ENCODE assay signal across 15 mouse cellular contexts in genomic region chr13:109631399-109632026, GRCm38 (mm10).
DNase-seq lines count a peak whose midpoint lies in the region; ATAC-seq and TF ChIP-seq lines count a peak whose summit lies in the region.
"Had no signal": no experiment of that assay in that cellular context is flagged by ENCODE, and none has a peak within 500 bp of the region (broad histone marks: within the 10 kb centered on the region; RNA-seq: fewer than 3 reads in every experiment).

No protein-coding gene starts in this region.

- peaks cover 44% of the 10 kb centered on the region for H3K4me1 ChIP-seq in heart, embryonic 10.5 days
- H3K4me1 ChIP-seq in hindbrain, embryonic 16.5 days (ENCODE audit: control insufficient read depth, insufficient read depth, low read depth, low read length), result peaks cover 3% of the 10 kb centered on the region; the same call in 1 of the 2 replicates
- no peaks in the 10 kb centered on the region for H3K4me1 ChIP-seq in hindbrain, postnatal 0 days (ENCODE audit: insufficient read depth, low read length)
- H3K4me1 ChIP-seq in midbrain, embryonic 13.5 days (replicated peaks), result peaks cover 29% of the 10 kb centered on the region
- peaks cover 20% of the 10 kb centered on the region for H3K4me1 ChIP-seq in midbrain, embryonic 15.5 days
- H3K4me1 ChIP-seq in stomach, postnatal 0 days (replicated peaks; ENCODE audit: control insufficient read depth, insufficient read depth), result no peaks in the 10 kb centered on the region; the same call in 1 of the 2 replicates

- TF ChIP-seq EP300 in stomach, postnatal 0 days (optimal IDR thresholded peaks at IDR 0.05), result no peak

- H3K27ac ChIP-seq in heart, embryonic 10.5 days, result peak overlapping the region; percentile 83
- H3K27ac ChIP-seq in hindbrain, embryonic 16.5 days (ENCODE audit: low read depth, low read length), result no peak overlapping the region
- H3K27ac ChIP-seq in hindbrain, postnatal 0 days, result no peak overlapping the region
- no peak overlapping the region for H3K27ac ChIP-seq in midbrain, embryonic 13.5 days
- no peak overlapping the region for H3K27ac ChIP-seq in midbrain, embryonic 15.5 days
- no peak overlapping the region for H3K27ac ChIP-seq in stomach, postnatal 0 days (replicated peaks)
- H3K27ac ChIP-seq: limb, embryonic 15.5 days; neural tube, embryonic 15.5 days had no signal

- no peaks in the 10 kb centered on the region for H3K27me3 ChIP-seq in heart, embryonic 10.5 days (ENCODE audit: insufficient read depth, poor library complexity, severe bottlenecking)
- H3K27me3 ChIP-seq in hindbrain, embryonic 16.5 days (replicated peaks; ENCODE audit: control insufficient read depth, insufficient read depth, low read length), result no peaks in the 10 kb centered on the region
- no peaks in the 10 kb centered on the region for H3K27me3 ChIP-seq in hindbrain, postnatal 0 days (ENCODE audit: insufficient read depth, low read length)
- no peaks in the 10 kb centered on the region for H3K27me3 ChIP-seq in midbrain, embryonic 13.5 days
- no peaks in the 10 kb centered on the region for H3K27me3 ChIP-seq in midbrain, embryonic 15.5 days (replicated peaks)
- no peaks in the 10 kb centered on the region for H3K27me3 ChIP-seq in stomach, postnatal 0 days (ENCODE audit: control insufficient read depth, insufficient read depth, low read length)
- H3K27me3 ChIP-seq: limb, embryonic 15.5 days; neural tube, embryonic 15.5 days had no signal

- no peaks in the 10 kb centered on the region for H3K36me3 ChIP-seq in heart, embryonic 10.5 days
- no peaks in the 10 kb centered on the region for H3K36me3 ChIP-seq in hindbrain, embryonic 16.5 days (ENCODE audit: control insufficient read depth, insufficient read depth, low read length)
- no peaks in the 10 kb centered on the region for H3K36me3 ChIP-seq in hindbrain, postnatal 0 days (ENCODE audit: insufficient read depth, low read length)
- H3K36me3 ChIP-seq in midbrain, embryonic 13.5 days, result no peaks in the 10 kb centered on the region
- no peaks in the 10 kb centered on the region for H3K36me3 ChIP-seq in midbrain, embryonic 15.5 days (replicated peaks)
- H3K36me3 ChIP-seq in stomach, postnatal 0 days (ENCODE audit: control insufficient read depth, insufficient read depth, low read length), result no peaks in the 10 kb centered on the region
- H3K36me3 ChIP-seq: limb, embryonic 15.5 days; neural tube, embryonic 15.5 days had no signal

- DNase-seq in heart, embryonic 10.5 days (ENCODE audit: low spot score), result no peak
- DNase-seq in heart, adult 9 months (ENCODE audit: low spot score in 2 of 2), result no peak
- no peak for DNase-seq in hindbrain, postnatal 0 days (ENCODE audit: low spot score)
- DNase-seq in stomach, postnatal 0 days (ENCODE audit: low spot score), result peak; percentile 23
- DNase-seq in adrenal gland, adult 18-20 months (ENCODE audit: low spot score in 2 of 2), result no peak
- DNase-seq: cerebellum, postnatal 10 days; heart, postnatal 4 days; kidney, postnatal 25 days; thymus, adult 2 months had no signal

- TF ChIP-seq CTCF in hindbrain, postnatal 0 days (IDR thresholded peaks at IDR 0.05; ENCODE audit: low read depth), result no peak
- no peak for TF ChIP-seq CTCF in stomach, postnatal 0 days (IDR thresholded peaks at IDR 0.05; ENCODE audit: low read depth)

- H3K4me2 ChIP-seq in hindbrain, embryonic 16.5 days (ENCODE audit: low read length), result no peak overlapping the region
- H3K4me2 ChIP-seq in hindbrain, postnatal 0 days (ENCODE audit: low read depth, low read length), result no peak overlapping the region
- no peak overlapping the region for H3K4me2 ChIP-seq in midbrain, embryonic 13.5 days (replicated peaks)
- no peak overlapping the region for H3K4me2 ChIP-seq in midbrain, embryonic 15.5 days
- no peak overlapping the region for H3K4me2 ChIP-seq in stomach, postnatal 0 days (replicated peaks; ENCODE audit: low read depth)
- H3K4me2 ChIP-seq: limb, embryonic 15.5 days; neural tube, embryonic 15.5 days had no signal

- WGBS in heart, embryonic 10.5 days, result 25% methylated on average over 10 of the region's 10 CpGs
- WGBS in hindbrain, embryonic 16.5 days, result 44% methylated on average over 10 of the region's 10 CpGs
- WGBS in hindbrain, postnatal 0 days, result 46% methylated on average over 10 of the region's 10 CpGs
- WGBS in midbrain, embryonic 13.5 days, result 37% methylated on average over 10 of the region's 10 CpGs
- WGBS in midbrain, embryonic 15.5 days, result 38% methylated on average over 10 of the region's 10 CpGs
- 30% methylated on average over 10 of the region's 10 CpGs for WGBS in stomach, postnatal 0 days

- no peaks in the 10 kb centered on the region for H3K9me3 ChIP-seq in heart, embryonic 10.5 days
- no peaks in the 10 kb centered on the region for H3K9me3 ChIP-seq in hindbrain, embryonic 16.5 days (ENCODE audit: control insufficient read depth, low read length)
- no peaks in the 10 kb centered on the region for H3K9me3 ChIP-seq in hindbrain, postnatal 0 days (ENCODE audit: low read length)
- no peaks in the 10 kb centered on the region for H3K9me3 ChIP-seq in midbrain, embryonic 13.5 days
- H3K9me3 ChIP-seq in midbrain, embryonic 15.5 days, result no peaks in the 10 kb centered on the region
- H3K9me3 ChIP-seq in stomach, postnatal 0 days (ENCODE audit: control insufficient read depth, low read length), result no peaks in the 10 kb centered on the region
- H3K9me3 ChIP-seq: limb, embryonic 15.5 days; neural tube, embryonic 15.5 days had no signal

- peak; percentile 65; the same call in 1 of the 2 replicates for ATAC-seq in hindbrain, embryonic 16.5 days
- no peak for ATAC-seq in hindbrain, postnatal 0 days
- ATAC-seq in midbrain, embryonic 13.5 days, result peak; percentile 34
- ATAC-seq in midbrain, embryonic 15.5 days (replicated peaks), result no peak
- peak; percentile 45 for ATAC-seq in stomach, postnatal 0 days (ENCODE audit: low FRiP score, low TSS enrichment)
- ATAC-seq: forebrain, embryonic 16.5 days had no signal

- H3K4me3 ChIP-seq in heart, embryonic 10.5 days, result peak overlapping the region; percentile 52
- no peak overlapping the region for H3K4me3 ChIP-seq in hindbrain, embryonic 16.5 days (ENCODE audit: low read length)
- H3K4me3 ChIP-seq in hindbrain, postnatal 0 days (ENCODE audit: low read length), result no peak overlapping the region
- no peak overlapping the region for H3K4me3 ChIP-seq in midbrain, embryonic 13.5 days (replicated peaks)
- no peak overlapping the region for H3K4me3 ChIP-seq in midbrain, embryonic 15.5 days
- no peak overlapping the region for H3K4me3 ChIP-seq in stomach, postnatal 0 days (ENCODE audit: low read depth, low read length)
- H3K4me3 ChIP-seq: limb, embryonic 15.5 days; neural tube, embryonic 15.5 days had no signal

- no peak overlapping the region for H3K9ac ChIP-seq in hindbrain, embryonic 16.5 days (ENCODE audit: low read depth, low read length)
- no peak overlapping the region for H3K9ac ChIP-seq in hindbrain, postnatal 0 days (replicated peaks; ENCODE audit: low read length)
- no peak overlapping the region for H3K9ac ChIP-seq in midbrain, embryonic 13.5 days (replicated peaks)
- no peak overlapping the region for H3K9ac ChIP-seq in midbrain, embryonic 15.5 days
- H3K9ac ChIP-seq in stomach, postnatal 0 days (ENCODE audit: low read length), result no peak overlapping the region; the same call in 1 of the 2 replicates
- H3K9ac ChIP-seq: limb, embryonic 15.5 days; neural tube, embryonic 15.5 days had no signal

Comparison
In these comparisons a context has a peak if more than half of its experiments do, and no peak if none do; other contexts are left out.
1. ATAC-seq: peak in hindbrain, embryonic 16.5 days (single experiment), midbrain, embryonic 13.5 days (single experiment) and stomach, postnatal 0 days (single experiment); none in hindbrain, postnatal 0 days (single experiment) and midbrain, embryonic 15.5 days (single experiment).